Mouse (Mus musculus): Measurements from ENCODE around the gene Ftl1. TPM values are rescaled to one million over a fixed set of nuclear protein-coding genes. Genes with fewer than 3 reads are reported as not detected.

The Ftl1 gene
- polyA plus RNA-seq, 1 experiment: 5,956 TPM

GRCm38 (mm10) chr7:45478774-45479173 lies 19.1 kb upstream of the Ftl1 start:
- Histone ChIP-seq H3K9me3 (replicated peaks; ENCODE audit: control insufficient read depth, insufficient read depth, low read length, poor library complexity, severe bottlenecking) (no peaks in the 10 kb centered on the region), H3K27me3 (ENCODE audit: control insufficient read depth, insufficient read depth, low read length, poor library complexity, severe bottlenecking) (no peaks in the 10 kb centered on the region), H3K27ac (ENCODE audit: insufficient read depth, low read length) (no peak overlapping the region), H3K4me1 (ENCODE audit: control insufficient read depth, insufficient read depth, low read length) (no peaks in the 10 kb centered on the region), H3K36me3 (ENCODE audit: control insufficient read depth, insufficient read depth, low read length, poor library complexity, severe bottlenecking) (no peaks in the 10 kb centered on the region), H3K4me3 (ENCODE audit: low read depth, low read length) (no peak overlapping the region), H3K9ac (ENCODE audit: low read depth, poor library complexity, severe bottlenecking) (no peak overlapping the region)
- TF ChIP-seq EP300 (IDR thresholded peaks at IDR 0.05; ENCODE audit: insufficient read depth, low read depth, low read length): no peak
- TF ChIP-seq POLR2A (IDR thresholded peaks at IDR 0.05; ENCODE audit: insufficient read depth, low read length): no peak
- TF ChIP-seq CTCF (IDR thresholded peaks at IDR 0.05; ENCODE audit: low read depth, low read length): no peak

- H3K9me3 ChIP-seq (replicated peaks; ENCODE audit: control insufficient read depth, insufficient read depth, low read length, poor library complexity, severe bottlenecking): no peaks in the 10 kb centered on the region
- no peak overlapping the region for H3K4me3 ChIP-seq (ENCODE audit: low read depth, low read length)
- peak; percentile 42 for TF ChIP-seq CTCF (IDR thresholded peaks at IDR 0.05; ENCODE audit: low read depth, low read length)
- no peak for TF ChIP-seq EP300 (IDR thresholded peaks at IDR 0.05; ENCODE audit: insufficient read depth, low read depth, low read length)
- no peaks in the 10 kb centered on the region for H3K36me3 ChIP-seq (ENCODE audit: control insufficient read depth, insufficient read depth, low read length, poor library complexity, severe bottlenecking)
- H3K4me1 ChIP-seq (ENCODE audit: control insufficient read depth, insufficient read depth, low read length): no peaks in the 10 kb centered on the region
- no peak overlapping the region; the same call in 1 of the 2 replicates for H3K27ac ChIP-seq (ENCODE audit: insufficient read depth, low read length)
- no peak overlapping the region for H3K9ac ChIP-seq (ENCODE audit: low read depth, poor library complexity, severe bottlenecking)
- H3K27me3 ChIP-seq (ENCODE audit: control insufficient read depth, insufficient read depth, low read length, poor library complexity, severe bottlenecking): no peaks in the 10 kb centered on the region
These were observed 17.3 kb upstream of the Ftl1 start for GRCm38 (mm10) chr7:45477003-45477402.

- Histone ChIP-seq H3K4me3 (ENCODE audit: low read depth, low read length) (no peak overlapping the region), H3K36me3 (ENCODE audit: control insufficient read depth, insufficient read depth, low read length, poor library complexity, severe bottlenecking) (no peaks in the 10 kb centered on the region), H3K4me1 (ENCODE audit: control insufficient read depth, insufficient read depth, low read length) (no peaks in the 10 kb centered on the region), H3K27me3 (ENCODE audit: control insufficient read depth, insufficient read depth, low read length, poor library complexity, severe bottlenecking) (no peaks in the 10 kb centered on the region), H3K27ac (ENCODE audit: insufficient read depth, low read length) (no peak overlapping the region), H3K9me3 (replicated peaks; ENCODE audit: control insufficient read depth, insufficient read depth, low read length, poor library complexity, severe bottlenecking) (no peaks in the 10 kb centered on the region), H3K9ac (ENCODE audit: low read depth, poor library complexity, severe bottlenecking) (no peak overlapping the region)
- TF ChIP-seq POLR2A (IDR thresholded peaks at IDR 0.05; ENCODE audit: insufficient read depth, low read length) (no peak), CTCF (IDR thresholded peaks at IDR 0.05; ENCODE audit: low read depth, low read length) (no peak), EP300 (IDR thresholded peaks at IDR 0.05; ENCODE audit: insufficient read depth, low read depth, low read length) (no peak)
These were observed 16.8 kb upstream of the Ftl1 start for GRCm38 (mm10) chr7:45476453-45476852.

GRCm38 (mm10) chr7:45475291-45475969 lies 15.7 kb upstream of the Ftl1 start:
- TF ChIP-seq POLR2A (IDR thresholded peaks at IDR 0.05; ENCODE audit: insufficient read depth, low read length) (no peak), CTCF (IDR thresholded peaks at IDR 0.05; ENCODE audit: low read depth, low read length) (no peak), EP300 (IDR thresholded peaks at IDR 0.05; ENCODE audit: insufficient read depth, low read depth, low read length) (no peak)
- Histone ChIP-seq H3K4me3 (ENCODE audit: low read depth, low read length) (peak overlapping the region; percentile 63), H3K9me3 (replicated peaks; ENCODE audit: control insufficient read depth, insufficient read depth, low read length, poor library complexity, severe bottlenecking) (no peaks in the 10 kb centered on the region), H3K36me3 (ENCODE audit: control insufficient read depth, insufficient read depth, low read length, poor library complexity, severe bottlenecking) (no peaks in the 10 kb centered on the region), H3K27me3 (ENCODE audit: control insufficient read depth, insufficient read depth, low read length, poor library complexity, severe bottlenecking) (no peaks in the 10 kb centered on the region), H3K9ac (ENCODE audit: low read depth, poor library complexity, severe bottlenecking) (peak overlapping the region; percentile 15), H3K27ac (ENCODE audit: insufficient read depth, low read length) (peak overlapping the region; percentile 12; the same call in 1 of the 2 replicates), H3K4me1 (ENCODE audit: control insufficient read depth, insufficient read depth, low read length) (no peaks in the 10 kb centered on the region)

- Histone ChIP-seq H3K4me1 (ENCODE audit: control insufficient read depth, insufficient read depth, low read length) (no peaks in the 10 kb centered on the region), H3K36me3 (ENCODE audit: control insufficient read depth, insufficient read depth, low read length, poor library complexity, severe bottlenecking) (no peaks in the 10 kb centered on the region), H3K27me3 (ENCODE audit: control insufficient read depth, insufficient read depth, low read length, poor library complexity, severe bottlenecking) (no peaks in the 10 kb centered on the region), H3K4me3 (ENCODE audit: low read depth, low read length) (no peak overlapping the region), H3K27ac (ENCODE audit: insufficient read depth, low read length) (no peak overlapping the region), H3K9me3 (replicated peaks; ENCODE audit: control insufficient read depth, insufficient read depth, low read length, poor library complexity, severe bottlenecking) (no peaks in the 10 kb centered on the region), H3K9ac (ENCODE audit: low read depth, poor library complexity, severe bottlenecking) (no peak overlapping the region)
- no peak for TF ChIP-seq POLR2A (IDR thresholded peaks at IDR 0.05; ENCODE audit: insufficient read depth, low read length)
These were observed 11.2 kb upstream of the Ftl1 start for GRCm38 (mm10) chr7:45470869-45471268.

GRCm38 (mm10) chr7:45467090-45467670 lies 7.5 kb upstream of the Ftl1 start:
- H3K9ac ChIP-seq (ENCODE audit: low read depth, poor library complexity, severe bottlenecking): peak overlapping the region; percentile 90
- H3K27ac ChIP-seq (ENCODE audit: insufficient read depth, low read length): peak overlapping the region; percentile 67
- H3K27me3 ChIP-seq (ENCODE audit: control insufficient read depth, insufficient read depth, low read length, poor library complexity, severe bottlenecking): no peaks in the 10 kb centered on the region
- no peaks in the 10 kb centered on the region for H3K4me1 ChIP-seq (ENCODE audit: control insufficient read depth, insufficient read depth, low read length)
- no peaks in the 10 kb centered on the region for H3K9me3 ChIP-seq (replicated peaks; ENCODE audit: control insufficient read depth, insufficient read depth, low read length, poor library complexity, severe bottlenecking)
- H3K36me3 ChIP-seq (ENCODE audit: control insufficient read depth, insufficient read depth, low read length, poor library complexity, severe bottlenecking): peaks cover 28% of the 10 kb centered on the region
- TF ChIP-seq CTCF (IDR thresholded peaks at IDR 0.05; ENCODE audit: low read depth, low read length): no peak
- no peak for TF ChIP-seq EP300 (IDR thresholded peaks at IDR 0.05; ENCODE audit: insufficient read depth, low read depth, low read length)
- no peak for TF ChIP-seq POLR2A (IDR thresholded peaks at IDR 0.05; ENCODE audit: insufficient read depth, low read length)
- H3K4me3 ChIP-seq (ENCODE audit: low read depth, low read length): peak overlapping the region; percentile 74
